Mouse (Mus musculus) forebrain, embryonic 11.5 days (tissue): ENCODE data around the gene Prss12. TPM values are rescaled to one million over a fixed set of nuclear protein-coding genes. Genes with fewer than 3 reads are reported as not detected.

Experiments used
- ATAC-seq: fragments of 200-750 bp; cut with Nextera tagmentation; replicated peaks from 2 replicates; pipeline ENCODE4 v1.8.0; 2017; ENCODE audit warnings: moderate TSS enrichment; ENCODE audit not compliant: low FRiP score
- DNase-seq: peaks from one replicate; pipeline ENCODE4 v3.0.0-alpha.2; 2017; ENCODE audit warnings: low spot score
- H3K27ac ChIP-seq: fragments of 300-500 bp; sonication (generic); 2 replicates; pipeline ENCODE4 v1.5.1; 2014; ENCODE audit warnings: low read depth, low read length
- H3K27me3 ChIP-seq: fragments of 300-500 bp; sonication (generic); 2 replicates; pipeline ENCODE4 v1.6.1; 2014; ENCODE audit warnings: mild to moderate bottlenecking, low read length, mixed read lengths; ENCODE audit not compliant: control insufficient read depth, insufficient read depth
- H3K36me3 ChIP-seq: fragments of 300-500 bp; sonication (generic); 2 replicates; pipeline ENCODE4 v1.6.1; 2014; ENCODE audit warnings: mild to moderate bottlenecking, low read length, moderate library complexity, mixed read lengths; ENCODE audit not compliant: control insufficient read depth, insufficient read depth
- H3K4me1 ChIP-seq: fragments of 300-500 bp; sonication (generic); replicated peaks from 2 replicates; pipeline ENCODE4 v1.6.1; 2014; ENCODE audit warnings: low read length, mixed read lengths; ENCODE audit not compliant: control insufficient read depth, insufficient read depth
- H3K4me2 ChIP-seq: fragments of 300-500 bp; sonication (generic); 2 replicates; pipeline ENCODE4 v1.6.1; 2014; ENCODE audit warnings: low read depth, mild to moderate bottlenecking, low read length, moderate library complexity, mixed read lengths; ENCODE audit not compliant: severe bottlenecking
- H3K4me3 ChIP-seq: fragments of 300-500 bp; sonication (generic); 2 replicates; pipeline ENCODE4 v1.5.1; 2014; ENCODE audit warnings: low read depth, low read length
- H3K9ac ChIP-seq: fragments of 300-500 bp; sonication (generic); 2 replicates; pipeline ENCODE4 v1.6.1; 2014; ENCODE audit warnings: low read length
- H3K9me3 ChIP-seq: fragments of 300-500 bp; sonication (generic); 2 replicates; pipeline ENCODE4 v1.6.1; 2016; ENCODE audit warnings: low read length, mixed read lengths; ENCODE audit not compliant: control insufficient read depth
- WGBS: fragments of 180-500 bp; shearing (Covaris S2); extraction: QIAGEN DNeasy Blood & Tissue Kit; methylation state at CpG from one replicate; pipeline ENCODE4 v1.1.7; 2014; 5-methylcytosine and 5-hydroxymethylcytosine counted together
- polyA plus RNA-seq: library from polyadenylated mRNA; unstranded; fragments of >200 nt; fragmentation: Nextera tagmentation; extraction: Ambion mirVana; gene quantifications from 2 replicates; pipeline ENCODE4 v1.2.1, GENCODE M21; 2014

Gene Prss12
- polyA plus RNA-seq, 1 experiment from 2014 or later = 1.1 TPM

- H3K4me3 ChIP-seq = no peak overlapping the region
- no peaks in the 10 kb centered on the region for H3K9me3 ChIP-seq
- DNase-seq (no peak), ATAC-seq (no peak)
- no peak overlapping the region for H3K4me2 ChIP-seq
- peaks cover 15% of the 10 kb centered on the region; the same call in 1 of the 2 replicates for H3K27me3 ChIP-seq
- no peaks in the 10 kb centered on the region for H3K36me3 ChIP-seq
- WGBS = 64% methylated on average over 6 of the region's 6 CpGs
- H3K27ac ChIP-seq = no peak overlapping the region
- no peak overlapping the region for H3K9ac ChIP-seq
- H3K4me1 ChIP-seq = peaks cover 3% of the 10 kb centered on the region; the same call in 1 of the 2 replicates
Measured at GRCm38 (mm10) chr3:123450107-123450506, 3.4 kb downstream of the Prss12 start.

GRCm38 (mm10) chr3:123452904-123453303 is 6.2 kb downstream of the Prss12 start:
- Histone ChIP-seq H3K9me3 (no peaks in the 10 kb centered on the region), H3K9ac (no peak overlapping the region), H3K4me3 (no peak overlapping the region), H3K4me1 (peaks cover 2% of the 10 kb centered on the region; the same call in 1 of the 2 replicates), H3K27me3 (peaks cover 2% of the 10 kb centered on the region; the same call in 1 of the 2 replicates), H3K36me3 (no peaks in the 10 kb centered on the region), H3K4me2 (no peak overlapping the region), H3K27ac (no peak overlapping the region)
- DNase-seq (no peak), ATAC-seq (no peak)
- 79% methylated on average over 6 of the region's 6 CpGs for WGBS

- WGBS = 63% methylated on average over 1 of the region's 1 CpGs
- Histone ChIP-seq H3K4me3 (no peak overlapping the region), H3K27ac (no peak overlapping the region), H3K36me3 (no peaks in the 10 kb centered on the region), H3K9ac (no peak overlapping the region), H3K9me3 (no peaks in the 10 kb centered on the region), H3K4me2 (no peak overlapping the region), H3K27me3 (no peaks in the 10 kb centered on the region), H3K4me1 (no peaks in the 10 kb centered on the region)
- DNase-seq (no peak), ATAC-seq (no peak)
Measured at GRCm38 (mm10) chr3:123459492-123459891, 12.8 kb downstream of the Prss12 start.

GRCm38 (mm10) chr3:123460436-123460835 is 13.7 kb downstream of the Prss12 start:
- Histone ChIP-seq H3K27ac (no peak overlapping the region), H3K4me2 (no peak overlapping the region), H3K27me3 (no peaks in the 10 kb centered on the region), H3K4me1 (no peaks in the 10 kb centered on the region), H3K9ac (no peak overlapping the region), H3K4me3 (no peak overlapping the region), H3K36me3 (no peaks in the 10 kb centered on the region), H3K9me3 (no peaks in the 10 kb centered on the region)
- 87% methylated on average over 1 of the region's 1 CpGs for WGBS
- DNase-seq (no peak), ATAC-seq (no peak)

- Histone ChIP-seq H3K36me3 (no peaks in the 10 kb centered on the region), H3K9ac (no peak overlapping the region), H3K27me3 (no peaks in the 10 kb centered on the region), H3K4me2 (no peak overlapping the region), H3K4me1 (no peaks in the 10 kb centered on the region), H3K4me3 (no peak overlapping the region), H3K9me3 (no peaks in the 10 kb centered on the region), H3K27ac (no peak overlapping the region)
- DNase-seq (no peak), ATAC-seq (no peak)
- WGBS = 88% methylated on average over 6 of the region's 6 CpGs
Measured at GRCm38 (mm10) chr3:123462264-123462663, 15.6 kb downstream of the Prss12 start.

- H3K4me3 ChIP-seq = no peak overlapping the region
- DNase-seq (no peak), ATAC-seq (no peak)
- H3K4me1 ChIP-seq = no peaks in the 10 kb centered on the region
- H3K9ac ChIP-seq = no peak overlapping the region
- no peak overlapping the region for H3K27ac ChIP-seq
- 81% methylated on average over 3 of the region's 3 CpGs for WGBS
- no peaks in the 10 kb centered on the region for H3K27me3 ChIP-seq
- no peaks in the 10 kb centered on the region for H3K9me3 ChIP-seq
- no peaks in the 10 kb centered on the region for H3K36me3 ChIP-seq
- H3K4me2 ChIP-seq = no peak overlapping the region
Measured at GRCm38 (mm10) chr3:123476833-123477232, 30.1 kb downstream of the Prss12 start.

- no peaks in the 10 kb centered on the region for H3K9me3 ChIP-seq
- no peak overlapping the region for H3K4me3 ChIP-seq
- H3K36me3 ChIP-seq = no peaks in the 10 kb centered on the region
- no peak for DNase-seq
- WGBS = 86% methylated on average over 6 of the region's 6 CpGs
- H3K9ac ChIP-seq = no peak overlapping the region
- no peaks in the 10 kb centered on the region for H3K27me3 ChIP-seq
- H3K4me1 ChIP-seq = no peaks in the 10 kb centered on the region
- ATAC-seq = no peak
- no peak overlapping the region for H3K27ac ChIP-seq
- no peak overlapping the region for H3K4me2 ChIP-seq
Measured at GRCm38 (mm10) chr3:123481266-123481665, 34.6 kb downstream of the Prss12 start.

GRCm38 (mm10) chr3:123491814-123492213 is 45.1 kb downstream of the Prss12 start:
- H3K4me1 ChIP-seq = no peaks in the 10 kb centered on the region
- H3K9ac ChIP-seq = no peak overlapping the region
- H3K27ac ChIP-seq = no peak overlapping the region
- H3K4me2 ChIP-seq = no peak overlapping the region
- H3K9me3 ChIP-seq = no peaks in the 10 kb centered on the region
- H3K36me3 ChIP-seq = no peaks in the 10 kb centered on the region
- whole genome bisulfite sequencing = 86% methylated on average over 1 of the region's 1 CpGs
- H3K27me3 ChIP-seq = no peaks in the 10 kb centered on the region
- DNase-seq = no peak
- H3K4me3 ChIP-seq = no peak overlapping the region
- ATAC-seq = no peak

- no peaks in the 10 kb centered on the region for H3K4me1 ChIP-seq
- H3K27ac ChIP-seq = no peak overlapping the region
- H3K27me3 ChIP-seq = no peaks in the 10 kb centered on the region
- H3K9me3 ChIP-seq = no peaks in the 10 kb centered on the region
- no peak for DNase-seq
- no peaks in the 10 kb centered on the region for H3K36me3 ChIP-seq
- no peak overlapping the region for H3K9ac ChIP-seq
- 97% methylated on average over 3 of the region's 3 CpGs for whole genome bisulfite sequencing
- no peak overlapping the region for H3K4me2 ChIP-seq
- ATAC-seq = no peak
- H3K4me3 ChIP-seq = no peak overlapping the region
Measured at GRCm38 (mm10) chr3:123493163-123493562, 46.5 kb downstream of the Prss12 start.
